In the genomic region with DNA sequence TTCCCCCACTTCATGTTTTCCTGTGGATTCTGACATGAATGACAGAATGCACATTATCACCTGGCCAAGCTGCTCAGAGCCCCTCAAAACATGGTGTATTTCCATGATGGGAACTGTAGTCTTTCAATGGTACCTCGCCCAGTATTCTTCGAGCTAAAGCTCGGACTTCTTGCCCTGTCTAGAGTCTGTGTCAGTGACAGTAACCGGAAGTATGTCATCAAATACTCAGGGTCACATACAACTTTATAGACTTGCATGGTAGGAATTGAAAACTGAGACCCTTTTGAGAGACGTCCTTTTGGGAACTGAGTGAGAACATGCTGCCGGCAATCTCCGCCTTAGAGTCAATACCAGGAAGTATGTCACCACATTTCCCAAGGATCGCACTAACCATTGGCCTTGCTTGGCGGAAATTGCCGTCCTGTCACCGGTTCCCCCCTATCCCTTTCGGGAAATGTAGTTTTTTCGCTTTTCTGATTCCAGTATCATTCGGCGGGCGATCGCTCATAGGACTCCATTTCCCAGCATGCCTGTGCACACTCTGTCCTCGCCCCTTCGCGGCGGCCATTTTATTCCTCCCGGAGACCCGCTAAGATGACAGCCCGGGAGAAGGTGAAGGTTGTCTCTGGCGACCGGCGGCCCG, we compare ENCODE assay signal across 8 mouse cellular contexts. TPM values are rescaled to one million over a fixed set of nuclear protein-coding genes. Genes with fewer than 3 reads are reported as not detected.
DNase-seq lines count a peak whose midpoint lies in the region; ATAC-seq and TF ChIP-seq lines count a peak whose summit lies in the region.

A gene (plus strand): TSS at position 572 of the 643 bp plus-strand sequence.

- ATAC-seq in embryonic facial prominence, embryonic 15.5 days (ENCODE audit: insufficient number of reproducible peaks, low FRiP score, low TSS enrichment, low read depth), result peak; percentile 90
- ATAC-seq in limb, embryonic 14.5 days (ENCODE audit: low FRiP score, low read depth), result peak; percentile 92
- ATAC-seq in midbrain, postnatal 0 days (ENCODE audit: low FRiP score), result peak; percentile 93

- H3K4me2 ChIP-seq in embryonic facial prominence, embryonic 15.5 days (replicated peaks), result peak within 1 kb of the TSS; percentile 97
- peak within 1 kb of the TSS; percentile 81 for H3K4me2 ChIP-seq in limb, embryonic 14.5 days (replicated peaks; ENCODE audit: low read depth, low read length, severe bottlenecking)
- H3K4me2 ChIP-seq in midbrain, postnatal 0 days (ENCODE audit: low read depth, low read length, poor library complexity, severe bottlenecking), result peak within 1 kb of the TSS; percentile 75

- DNase-seq in 416B (ENCODE audit: low read depth), result peak; percentile 99
- peak; percentile 99 for DNase-seq in heart, adult 8-10 months (ENCODE audit: low spot score)
- peak; percentile 99 for DNase-seq in kidney, adult 9 months
- peak; percentile 99 for DNase-seq in limb, embryonic 14.5 days (ENCODE audit: low spot score)
- peak; percentile 99 for DNase-seq in midbrain, postnatal 0 days (ENCODE audit: low spot score)
- DNase-seq in spleen, postnatal 14 days (ENCODE audit: low spot score in 2 of 2), result peak; percentile 73 to 85

- no peak; the same call in 1 of the 2 replicates for TF ChIP-seq POLR2A in bone marrow, adult 2 months (IDR thresholded peaks at IDR 0.05; ENCODE audit: borderline replicate concordance, control insufficient read depth, low read depth, low read length)
- TF ChIP-seq POLR2A in limb, embryonic 14.5 days (IDR thresholded peaks at IDR 0.05; ENCODE audit: borderline replicate concordance, extremely low read depth, insufficient read depth, insufficient read length), result no peak

- no peaks in the 10 kb centered on the region for H3K27me3 ChIP-seq in embryonic facial prominence, embryonic 15.5 days
- H3K27me3 ChIP-seq in limb, embryonic 14.5 days (ENCODE audit: control insufficient read depth, insufficient read depth, low read length), result no peaks in the 10 kb centered on the region
- no peaks in the 10 kb centered on the region for H3K27me3 ChIP-seq in midbrain, postnatal 0 days (ENCODE audit: insufficient read depth, low read length)

- peak within 1 kb of the TSS; percentile 83 for H3K27ac ChIP-seq in bone marrow, adult 2 months (ENCODE audit: control insufficient read depth, insufficient read depth, low read depth, low read length, poor library complexity)
- peak within 1 kb of the TSS; percentile 95 for H3K27ac ChIP-seq in embryonic facial prominence, embryonic 15.5 days (replicated peaks)
- H3K27ac ChIP-seq in limb, embryonic 14.5 days (replicated peaks; ENCODE audit: low read depth, low read length), result peak within 1 kb of the TSS; percentile 82
- peak within 1 kb of the TSS; percentile 92 for H3K27ac ChIP-seq in midbrain, postnatal 0 days (ENCODE audit: low read depth, low read length)

- peaks cover 34% of the 10 kb centered on the region for H3K36me3 ChIP-seq in embryonic facial prominence, embryonic 15.5 days
- H3K36me3 ChIP-seq in limb, embryonic 14.5 days (ENCODE audit: control insufficient read depth, insufficient read depth, low read length), result peaks cover 31% of the 10 kb centered on the region
- peaks cover 22% of the 10 kb centered on the region for H3K36me3 ChIP-seq in midbrain, postnatal 0 days (ENCODE audit: insufficient read depth, low read length)

- no peaks in the 10 kb centered on the region; the same call in 1 of the 2 replicates for H3K4me1 ChIP-seq in bone marrow, adult 2 months (ENCODE audit: control insufficient read depth, insufficient read depth, low read length)
- peaks cover 53% of the 10 kb centered on the region for H3K4me1 ChIP-seq in embryonic facial prominence, embryonic 15.5 days
- peaks cover 11% of the 10 kb centered on the region; the same call in 1 of the 2 replicates for H3K4me1 ChIP-seq in limb, embryonic 14.5 days (ENCODE audit: control insufficient read depth, insufficient read depth, low read length)
- H3K4me1 ChIP-seq in midbrain, postnatal 0 days (ENCODE audit: insufficient read depth, low read length), result peaks cover 11% of the 10 kb centered on the region

- H3K9ac ChIP-seq in embryonic facial prominence, embryonic 15.5 days, result peak within 1 kb of the TSS; percentile 50
- H3K9ac ChIP-seq in limb, embryonic 14.5 days (ENCODE audit: low read depth, low read length, severe bottlenecking), result peak within 1 kb of the TSS; percentile 55
- H3K9ac ChIP-seq in midbrain, postnatal 0 days (replicated peaks; ENCODE audit: low read length, poor library complexity, severe bottlenecking), result peak within 1 kb of the TSS; percentile 64

- 0% methylated on average over 28 of the region's 28 CpGs for WGBS in bone marrow, adult 2 months
- WGBS in embryonic facial prominence, embryonic 15.5 days, result under 1% methylated on average over 28 of the region's 28 CpGs
- WGBS in limb, embryonic 14.5 days, result under 1% methylated on average over 28 of the region's 28 CpGs
- 0% methylated on average over 28 of the region's 28 CpGs for WGBS in midbrain, postnatal 0 days

- H3K4me3 ChIP-seq in bone marrow, adult 2 months (replicated peaks; ENCODE audit: control insufficient read depth, low read depth, low read length), result peak within 1 kb of the TSS; percentile 85
- H3K4me3 ChIP-seq in embryonic facial prominence, embryonic 15.5 days (replicated peaks), result peak within 1 kb of the TSS; percentile 69
- peak within 1 kb of the TSS; percentile 65 for H3K4me3 ChIP-seq in limb, embryonic 14.5 days (replicated peaks; ENCODE audit: low read length)
- H3K4me3 ChIP-seq in midbrain, postnatal 0 days (ENCODE audit: low read depth, low read length), result peak within 1 kb of the TSS; percentile 62

- H3K9me3 ChIP-seq in embryonic facial prominence, embryonic 15.5 days (replicated peaks), result no peaks in the 10 kb centered on the region
- H3K9me3 ChIP-seq in limb, embryonic 14.5 days (ENCODE audit: control insufficient read depth, low read length), result no peaks in the 10 kb centered on the region
- H3K9me3 ChIP-seq in midbrain, postnatal 0 days (ENCODE audit: low read length), result no peaks in the 10 kb centered on the region

- TF ChIP-seq CTCF in bone marrow, adult 2 months (IDR thresholded peaks at IDR 0.05; ENCODE audit: control insufficient read depth, insufficient read depth, low read length), result no peak
- no peak for TF ChIP-seq CTCF in midbrain, postnatal 0 days (IDR thresholded peaks at IDR 0.05)

RNA-seq across cellular contexts. Expression of the gene that starts here (rescaled TPM):
- polyA plus RNA-seq in bone marrow, adult 2 months (2011; ENCODE audit: insufficient read depth, insufficient read length, low replicate concordance, missing spikeins), result 6.9 and 10.8 TPM in 2 replicates
- 15.0 and 15.4 TPM in 2 replicates for polyA plus RNA-seq in embryonic facial prominence, embryonic 15.5 days (2015; fragmentation: Nextera tagmentation; extraction: Ambion mirVana)
- total RNA-seq in heart, adult 8-10 months (2022), result 100 to 1,000 TPM; 113 to 131 (median 128) TPM
- 14.5 and 18.4 TPM in 2 replicates for polyA plus RNA-seq in limb, embryonic 14.5 days (2012; rRNA removed)
- 16.0 and 17.4 TPM in 2 replicates for polyA plus RNA-seq in limb, embryonic 14.5 days (2014; fragmentation: Nextera tagmentation; extraction: Ambion mirVana)
- 43.2 and 45.3 TPM in 2 replicates for total RNA-seq in midbrain, postnatal 0 days (2014; rRNA removed)
- 13.8 and 14.2 TPM in 2 replicates for polyA plus RNA-seq in midbrain, postnatal 0 days (2015; fragmentation: Nextera tagmentation; extraction: Ambion mirVana)

Comparison
In these comparisons a context has a peak if more than half of its experiments do, and no peak if none do; other contexts are left out.
1. Peak in every context shown above with its lines: DNase-seq, ATAC-seq, H3K4me3 ChIP-seq and H3K27ac ChIP-seq.